Mouse (Mus musculus) testis, adult 2 months (tissue): ENCODE measurements around the gene Ppp1r14c. TPM values are rescaled to one million over a fixed set of nuclear protein-coding genes. Genes with fewer than 3 reads are reported as not detected.
A peak's percentile ranks its signal among the peaks of the same experiment; 100 is the strongest.

Experiments
- H3K27ac ChIP-seq: fragments of 200-500 bp; 2 replicates; pipeline ENCODE4 v1.5.1; 2012; ENCODE audit warnings: low read depth, low read length; ENCODE audit not compliant: control insufficient read depth, insufficient read depth
- H3K27me3 ChIP-seq: fragments of 200-500 bp; 2 replicates; pipeline ENCODE4 v1.6.1; 2012; ENCODE audit warnings: mild to moderate bottlenecking, low read length, moderate library complexity; ENCODE audit not compliant: control insufficient read depth, insufficient read depth
- H3K36me3 ChIP-seq: fragments of 200-500 bp; 2 replicates; pipeline ENCODE4 v1.6.1; 2012; ENCODE audit warnings: mild to moderate bottlenecking, low read length; ENCODE audit not compliant: control insufficient read depth, insufficient read depth
- H3K4me1 ChIP-seq: fragments of 200-500 bp; 2 replicates; pipeline ENCODE4 v1.6.1; 2012; ENCODE audit warnings: low read length; ENCODE audit not compliant: control insufficient read depth, insufficient read depth
- H3K4me3 ChIP-seq: fragments of 200-500 bp; 2 replicates; pipeline ENCODE4 v1.5.1; 2012; ENCODE audit warnings: low read depth, mild to moderate bottlenecking, low read length, moderate library complexity, mixed read lengths; ENCODE audit not compliant: control insufficient read depth
- CTCF ChIP-seq: fragments of 200-500 bp; IDR thresholded peaks from 2 replicates; pipeline ENCODE4 v1.5.1; 2012; ENCODE audit warnings: low read depth, mild to moderate bottlenecking, inconsistent platforms, low read length, moderate library complexity; ENCODE audit not compliant: control insufficient read depth, insufficient read depth, insufficient replicate concordance
- POLR2A ChIP-seq: fragments of 200-500 bp; IDR thresholded peaks from 2 replicates; pipeline ENCODE4 v1.6.1; 2012; ENCODE audit warnings: low read depth, mild to moderate bottlenecking, inconsistent platforms, low read length, moderate library complexity; ENCODE audit not compliant: control insufficient read depth
- polyA plus RNA-seq: library from polyadenylated mRNA; depleted of rRNA; stranded (reverse); fragments of >200 nt; gene quantifications from 2 replicates; pipeline ENCODE4 v1.2.3, GENCODE M21; 2012

Gene Ppp1r14c
- polyA plus RNA-seq, 1 experiment, result 0.11 TPM

DNA sequence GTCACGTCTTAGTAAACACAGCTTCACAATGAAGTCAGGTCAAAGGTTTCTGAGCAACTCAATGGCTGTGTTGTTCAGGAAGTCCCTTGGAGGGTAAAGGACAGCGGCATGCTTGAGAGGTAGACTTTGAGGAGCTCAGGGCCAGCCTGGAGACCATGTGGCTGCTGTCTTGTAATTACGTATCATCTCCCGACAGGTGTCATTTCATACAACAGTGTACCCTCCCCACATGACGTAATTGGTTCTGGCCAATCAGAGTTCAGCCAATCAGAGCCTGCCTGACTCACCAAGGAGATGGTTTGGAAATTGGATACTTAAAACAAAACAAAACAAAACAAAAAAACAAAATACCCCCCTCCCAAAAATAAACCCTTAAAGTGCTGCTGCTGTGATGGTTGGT is 20.2 kb upstream of the Ppp1r14c start:
- H3K4me3 ChIP-seq, result no peak overlapping the region
- no peaks in the 10 kb centered on the region for H3K27me3 ChIP-seq
- no peak for TF ChIP-seq CTCF
- no peak for TF ChIP-seq POLR2A
- H3K27ac ChIP-seq, result no peak overlapping the region
- no peaks in the 10 kb centered on the region for H3K4me1 ChIP-seq
- H3K36me3 ChIP-seq, result no peaks in the 10 kb centered on the region

DNA sequence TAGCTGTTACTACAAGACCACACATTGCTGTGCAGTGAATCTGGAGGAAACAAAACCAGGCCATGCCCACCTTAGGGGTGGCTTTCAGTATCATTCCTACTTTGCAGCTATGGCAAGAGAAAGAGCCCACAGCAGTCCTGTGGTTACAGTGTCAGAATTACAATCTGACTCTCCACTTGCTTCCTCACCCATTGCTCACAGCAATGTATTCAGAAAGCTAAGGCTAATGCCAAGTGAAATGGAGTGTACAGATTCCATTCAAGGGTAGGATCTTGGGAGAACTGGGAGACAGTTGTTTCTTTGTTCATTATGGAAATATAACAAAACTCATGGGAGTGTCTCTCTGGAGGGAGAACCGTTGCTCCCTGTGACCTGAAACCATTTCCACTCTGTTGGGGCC is 6.3 kb upstream of the Ppp1r14c start:
- Histone ChIP-seq H3K36me3 (no peaks in the 10 kb centered on the region), H3K4me3 (no peak overlapping the region), H3K4me1 (no peaks in the 10 kb centered on the region), H3K27me3 (no peaks in the 10 kb centered on the region), H3K27ac (no peak overlapping the region)
- no peak for TF ChIP-seq POLR2A

GRCm38 (mm10) chr10:3365671-3366035 is 204 bp upstream of the Ppp1r14c start:
- Histone ChIP-seq H3K4me1 (peaks cover 16% of the 10 kb centered on the region), H3K4me3 (no peak overlapping the region), H3K36me3 (no peaks in the 10 kb centered on the region), H3K27ac (no peak overlapping the region), H3K27me3 (no peaks in the 10 kb centered on the region)
- no peak for TF ChIP-seq CTCF
- TF ChIP-seq POLR2A, result no peak

DNA sequence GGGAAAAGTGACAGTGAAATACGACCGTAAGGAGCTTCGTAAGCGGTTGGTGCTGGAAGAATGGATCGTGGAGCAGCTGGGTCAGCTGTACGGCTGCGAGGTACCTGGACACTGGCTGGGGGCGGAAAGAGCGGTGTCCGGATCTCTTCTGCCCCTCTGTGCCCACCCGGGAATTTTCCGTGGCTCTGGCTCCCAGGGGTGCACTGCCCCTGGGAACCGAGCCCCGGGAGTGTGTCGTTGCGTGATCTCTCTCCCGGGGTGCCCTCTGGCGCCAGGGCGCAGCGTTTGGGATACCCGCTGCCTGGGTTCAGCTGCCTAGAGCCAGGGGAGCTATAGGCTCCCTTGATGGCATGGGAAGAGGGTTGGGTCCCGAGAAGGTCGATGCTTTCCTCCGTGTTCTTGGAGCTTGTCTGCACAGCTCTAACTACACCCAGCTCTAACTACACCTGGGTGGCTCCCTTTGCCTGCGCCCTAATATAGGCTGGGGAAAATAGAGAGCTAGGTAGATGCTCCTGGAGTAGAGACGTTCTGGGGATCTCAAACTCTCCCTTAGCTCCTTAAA is 1.1 kb downstream of the Ppp1r14c start:
- no peaks in the 10 kb centered on the region for H3K36me3 ChIP-seq
- TF ChIP-seq CTCF (no peak), POLR2A (no peak)
- peak overlapping the region; percentile 25 for H3K4me3 ChIP-seq
- H3K27me3 ChIP-seq, result no peaks in the 10 kb centered on the region
- H3K27ac ChIP-seq, result no peak overlapping the region
- H3K4me1 ChIP-seq, result peaks cover 16% of the 10 kb centered on the region

GRCm38 (mm10) chr10:3367440-3367839 is 1.6 kb downstream of the Ppp1r14c start:
- H3K4me1 ChIP-seq, result peaks cover 16% of the 10 kb centered on the region
- no peaks in the 10 kb centered on the region for H3K27me3 ChIP-seq
- H3K36me3 ChIP-seq, result no peaks in the 10 kb centered on the region
- no peak overlapping the region for H3K27ac ChIP-seq
- TF ChIP-seq CTCF (no peak), POLR2A (no peak)
- no peak overlapping the region for H3K4me3 ChIP-seq

- H3K27me3 ChIP-seq, result no peaks in the 10 kb centered on the region
- no peak for TF ChIP-seq CTCF
- no peak for TF ChIP-seq POLR2A
These were observed 17.3 kb downstream of the Ppp1r14c start for GRCm38 (mm10) chr10:3383176-3383575.

GRCm38 (mm10) chr10:3392251-3392650 is 26.4 kb downstream of the Ppp1r14c start:
- no peaks in the 10 kb centered on the region for H3K36me3 ChIP-seq
- no peak overlapping the region for H3K27ac ChIP-seq
- H3K27me3 ChIP-seq, result no peaks in the 10 kb centered on the region
- no peak for TF ChIP-seq POLR2A
- no peak overlapping the region for H3K4me3 ChIP-seq
- H3K4me1 ChIP-seq, result no peaks in the 10 kb centered on the region

More at GRCm38 (mm10) chr10:3383176-3383575, 17.3 kb downstream of the Ppp1r14c start:
- Histone ChIP-seq H3K4me3 (no peak overlapping the region), H3K27ac (no peak overlapping the region), H3K4me1 (no peaks in the 10 kb centered on the region), H3K36me3 (no peaks in the 10 kb centered on the region)

DNA sequence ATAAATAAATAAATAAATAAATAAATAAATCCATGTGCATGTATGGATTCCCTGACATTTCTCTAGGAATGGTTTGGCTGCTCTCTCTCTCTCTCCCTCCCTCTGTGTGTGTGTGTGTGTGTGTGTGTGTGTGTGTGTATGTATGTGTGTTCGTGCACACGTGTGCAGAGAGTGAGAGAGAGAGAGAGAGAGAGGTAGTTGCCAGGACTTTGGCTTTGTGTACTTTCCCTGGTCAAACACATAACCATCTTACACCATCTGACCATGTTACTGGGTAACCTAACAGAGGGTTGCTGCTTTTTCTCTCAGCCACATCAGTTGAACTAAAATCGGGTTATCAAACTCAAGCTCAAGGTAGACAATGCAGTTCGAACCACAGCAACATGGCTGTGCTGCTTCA is 27.7 kb downstream of the Ppp1r14c start:
- Histone ChIP-seq H3K27me3 (no peaks in the 10 kb centered on the region), H3K4me1 (no peaks in the 10 kb centered on the region), H3K4me3 (no peak overlapping the region), H3K36me3 (no peaks in the 10 kb centered on the region), H3K27ac (no peak overlapping the region)
- TF ChIP-seq POLR2A (no peak), CTCF (no peak)
